Mouse (Mus musculus) T-helper 1 cell (primary cell): Measurements from ENCODE around the gene Gm34653.

Experiments used
- in situ Hi-C: fragments of 300-600 bp; cut with MboI, MseI; formaldehyde crosslinking; loops from one replicate; pipeline ENCODE4 v1.15.1; 2025; ENCODE audit warnings: high pct_unique_total_duplicates

Gene Gm34653

DNA sequence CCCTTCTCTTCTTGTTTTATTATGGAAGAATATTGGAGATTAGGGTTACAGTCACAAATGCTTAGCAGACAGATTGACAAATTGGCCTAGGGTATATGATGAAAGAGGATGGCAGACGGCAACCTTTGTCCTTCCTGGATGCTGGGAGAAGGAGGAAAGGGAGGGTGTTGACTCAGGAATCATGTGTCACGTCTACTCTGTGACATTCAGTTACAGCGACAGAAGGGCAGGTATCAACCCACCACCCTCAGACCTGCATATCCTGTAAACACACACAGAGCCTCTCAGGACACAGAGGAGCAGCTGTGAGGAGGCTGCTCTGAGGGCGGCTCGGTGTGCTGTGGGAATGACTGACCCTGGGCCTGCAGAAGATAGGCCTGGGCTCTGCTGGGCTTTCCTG, 50.4 kb downstream of the Gm34653 start:
- in situ Hi-C loops: no loop called here

- in situ Hi-C loops: no loop called here
These were observed 51.4 kb downstream of the Gm34653 start for GRCm38 (mm10) chr2:34884186-34884585.
